Mouse (Mus musculus): ENCODE results near the gene Gm17655.
"Not testable (repeated sequence)": the region's sequence is repeated elsewhere in the genome, so short reads cannot be mapped to it uniquely, and the experiment has no call there.

Gm17655 gene

DNA sequence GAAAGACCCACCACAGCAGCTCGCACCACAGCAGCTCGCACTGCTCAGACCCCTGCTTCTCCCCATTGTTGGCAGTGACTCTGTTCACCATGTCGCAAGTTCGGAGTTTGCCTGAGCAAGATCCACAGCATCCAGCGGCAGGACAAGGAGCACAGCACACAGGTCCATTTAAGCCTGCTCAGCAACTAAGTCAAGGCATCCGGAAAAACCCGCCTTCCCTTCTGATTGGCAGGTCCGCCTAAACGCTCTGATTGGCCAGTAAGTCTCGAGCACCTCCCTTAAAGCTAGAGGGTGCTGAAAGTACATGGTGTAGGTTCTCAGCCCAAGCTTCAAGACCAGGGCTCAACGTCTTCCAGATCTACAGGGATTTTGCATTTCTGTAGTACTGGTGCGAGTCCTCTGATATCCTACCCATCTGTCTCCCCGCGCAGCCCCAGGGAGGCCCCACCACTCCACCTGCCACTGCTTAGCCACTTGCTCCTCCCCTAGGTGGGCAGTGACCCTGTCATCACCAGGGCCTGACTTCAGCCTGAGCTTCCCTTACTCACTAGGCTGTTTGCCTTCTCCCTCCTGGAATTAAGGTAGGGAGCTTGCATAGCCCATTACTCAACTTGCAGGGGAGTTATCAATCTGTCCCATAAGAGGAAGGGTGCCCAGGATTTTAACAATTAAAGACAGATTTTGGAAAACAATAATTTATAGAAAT is 14.0 kb upstream of the Gm17655 start:
- DNase-seq (ENCODE audit: low spot score): no peak

DNA sequence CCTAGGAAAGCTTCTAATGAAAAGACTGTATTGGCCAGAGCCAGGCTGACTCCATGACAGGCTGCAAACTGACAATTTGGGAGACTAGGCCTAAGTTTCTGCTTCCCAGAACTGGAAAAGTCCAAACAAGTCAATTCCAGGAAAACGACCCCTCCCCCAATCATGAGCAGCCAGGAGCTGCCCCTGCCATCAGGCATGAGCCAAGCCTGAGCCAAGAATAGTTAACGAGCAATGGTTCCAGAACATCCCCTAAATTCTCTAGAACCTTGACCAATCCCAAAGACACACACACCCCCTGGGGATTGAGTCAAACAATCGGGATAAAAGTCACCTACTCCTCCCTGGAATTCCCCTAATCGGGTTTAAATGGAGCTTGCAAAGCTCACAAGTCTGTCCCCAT is 10.6 kb upstream of the Gm17655 start:
- DNase-seq (ENCODE audit: low spot score): no peak

DNA sequence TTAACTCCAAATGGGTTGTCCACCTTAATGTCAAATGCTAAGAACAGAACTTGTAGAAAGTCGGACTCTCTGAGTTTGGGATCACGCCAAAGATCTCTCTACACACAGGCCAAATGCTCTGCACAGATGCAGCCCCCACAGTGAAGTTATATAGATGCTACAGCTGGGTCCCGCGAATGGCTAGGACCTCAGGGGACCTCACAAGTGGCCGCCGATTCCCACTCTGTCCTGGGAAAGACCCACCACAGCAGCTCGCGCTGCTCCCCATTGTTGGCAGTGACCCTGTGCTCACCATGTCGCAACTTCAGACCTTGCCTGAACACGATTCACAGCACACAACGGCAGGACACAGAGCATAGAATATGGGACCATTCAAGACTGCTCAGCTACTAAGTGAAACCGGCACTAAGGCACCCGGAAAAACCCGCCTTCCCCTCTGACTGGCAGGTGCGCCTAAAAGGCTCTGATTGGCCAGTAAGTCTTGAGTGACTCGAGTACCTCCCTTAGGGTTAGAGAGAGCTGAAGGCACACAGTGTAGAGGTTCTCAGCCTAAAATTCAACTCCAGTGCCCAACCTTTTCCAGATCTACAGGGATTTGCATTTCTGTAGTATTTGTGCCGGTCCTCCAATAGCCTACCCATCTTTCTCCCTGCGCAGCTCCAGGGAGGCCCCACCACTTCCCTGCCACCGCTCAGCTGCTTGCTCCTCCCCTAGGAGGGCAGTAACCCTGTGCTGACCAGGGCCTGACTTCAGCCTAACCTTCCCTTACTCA is 14.5 kb downstream of the Gm17655 start:
- DNase-seq (ENCODE audit: low spot score): peak; percentile 88

DNA sequence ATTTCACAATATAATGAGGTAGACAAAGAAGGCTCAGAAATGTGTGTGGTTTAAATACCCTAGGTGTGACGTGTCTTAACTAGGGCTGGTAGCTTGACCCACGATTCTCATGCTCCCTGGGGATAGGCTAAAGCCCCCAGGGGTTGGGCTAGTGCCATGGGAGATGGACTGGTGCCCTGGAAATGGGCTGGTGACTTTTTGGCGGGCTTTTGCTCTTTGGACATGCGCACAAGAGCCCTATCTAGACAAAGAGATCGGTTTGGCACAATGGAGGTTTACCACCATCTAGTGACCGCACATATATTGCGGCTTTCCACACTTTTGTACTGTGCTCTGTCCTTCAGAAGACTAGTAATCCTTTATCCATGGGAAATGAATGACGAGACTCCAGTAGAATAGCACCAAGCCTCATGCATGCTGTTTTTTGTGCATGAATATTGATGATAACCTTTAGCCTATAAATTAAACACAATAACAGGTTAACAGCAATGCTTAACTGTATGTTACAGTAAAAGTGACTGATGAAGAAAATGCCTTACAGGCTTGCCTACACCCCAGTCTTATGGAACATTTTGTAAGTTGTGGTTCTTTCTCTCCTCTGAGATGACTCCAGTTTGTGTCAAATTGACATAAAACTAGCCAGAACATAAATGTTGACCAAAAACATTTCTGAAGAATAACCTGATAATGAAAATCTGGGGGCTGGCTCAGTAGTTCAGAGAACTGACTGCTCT is 48.5 kb downstream of the Gm17655 start:
- DNase-seq (ENCODE audit: low spot score): peak; percentile 70

GRCm38 (mm10) chr5:110023273-110023672 is 49.0 kb downstream of the Gm17655 start:
- peak; percentile 9 for DNase-seq (ENCODE audit: low spot score)

DNA sequence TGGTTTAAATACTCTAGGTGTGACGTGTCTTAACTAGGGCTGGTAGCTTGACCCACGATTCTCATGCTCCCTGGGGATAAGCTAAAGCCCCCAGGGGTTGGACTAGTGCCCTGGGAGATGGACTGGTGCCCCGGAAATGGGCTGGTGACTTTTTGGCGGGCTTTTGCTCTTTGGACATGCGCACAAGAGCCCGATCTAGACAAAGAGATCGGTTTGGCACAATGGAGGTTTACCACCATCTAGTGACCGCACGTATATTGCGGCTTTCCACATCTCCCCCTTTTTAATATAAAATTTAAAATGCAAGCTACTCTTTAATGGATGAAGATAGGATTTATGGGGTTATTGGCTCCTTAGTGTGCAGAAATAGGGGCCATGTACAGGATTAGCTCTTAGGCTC is 56.5 kb downstream of the Gm17655 start:
- not testable (repeated sequence) for DNase-seq (ENCODE audit: low spot score)

All from embryo, embryonic 10.5 days (tissue).